Mouse (Mus musculus) limb, embryonic 13.5 days (tissue): ENCODE results near the gene Sppl2b. TPM values are rescaled to one million over a fixed set of nuclear protein-coding genes. Genes with fewer than 3 reads are reported as not detected.

Experiments
- ATAC-seq: fragments of 200-750 bp; cut with Nextera tagmentation; 2 replicates; pipeline ENCODE4 v1.8.0; 2017; ENCODE audit warnings: low read depth, moderate number of reproducible peaks, moderate TSS enrichment; ENCODE audit not compliant: low FRiP score
- H3K27ac ChIP-seq: fragments of 300-500 bp; sonication (generic); 2 replicates; pipeline ENCODE4 v1.5.1; 2015; ENCODE audit warnings: inconsistent platforms, mild to moderate bottlenecking, moderate library complexity
- H3K27me3 ChIP-seq: fragments of 300-500 bp; sonication (generic); 2 replicates; pipeline ENCODE4 v1.6.1; 2015; ENCODE audit warnings: mild to moderate bottlenecking, inconsistent platforms
- H3K36me3 ChIP-seq: fragments of 300-500 bp; sonication (generic); 2 replicates; pipeline ENCODE4 v1.6.1; 2015; ENCODE audit warnings: inconsistent platforms, mild to moderate bottlenecking, moderate library complexity
- H3K4me1 ChIP-seq: fragments of 300-500 bp; sonication (generic); 2 replicates; pipeline ENCODE4 v1.6.1; 2015; ENCODE audit warnings: inconsistent platforms
- H3K4me2 ChIP-seq: fragments of 300-500 bp; sonication (generic); replicated peaks from 2 replicates; pipeline ENCODE4 v1.6.1; 2015; ENCODE audit warnings: inconsistent platforms, mild to moderate bottlenecking, moderate library complexity
- H3K4me3 ChIP-seq: fragments of 300-500 bp; sonication (generic); 2 replicates; pipeline ENCODE4 v1.5.1; 2015; ENCODE audit warnings: moderate library complexity, mild to moderate bottlenecking, inconsistent platforms
- H3K9ac ChIP-seq: fragments of 300-500 bp; sonication (generic); 2 replicates; pipeline ENCODE4 v1.6.1; 2015; ENCODE audit warnings: mild to moderate bottlenecking, inconsistent platforms
- H3K9me3 ChIP-seq: fragments of 300-500 bp; sonication (generic); 2 replicates; pipeline ENCODE4 v1.6.1; 2016; ENCODE audit warnings: inconsistent platforms
- WGBS: fragments of 180-500 bp; shearing (Covaris S2); methylation state at CpG from one replicate; pipeline ENCODE4 v1.1.7; 2015; 5-methylcytosine and 5-hydroxymethylcytosine counted together
- polyA plus RNA-seq: library from polyadenylated mRNA; unstranded; fragments of >200 nt; fragmentation: Nextera tagmentation; extraction: Ambion mirVana; gene quantifications from 2 replicates; pipeline ENCODE4 v1.2.1, GENCODE M21; 2015

Sppl2b gene
- polyA plus RNA-seq, 1 experiment from 2014 or later = 54.1 TPM

GRCm38 (mm10) chr10:80895697-80896096 is 40.6 kb downstream of the Sppl2b start:
- Histone ChIP-seq H3K4me1 (peaks cover 18% of the 10 kb centered on the region), H3K4me3 (no peak overlapping the region), H3K9me3 (no peaks in the 10 kb centered on the region), H3K27ac (no peak overlapping the region), H3K9ac (no peak overlapping the region), H3K4me2 (no peak overlapping the region), H3K36me3 (peaks cover 18% of the 10 kb centered on the region), H3K27me3 (peaks cover 5% of the 10 kb centered on the region; the same call in 1 of the 2 replicates)
- WGBS = 81% methylated on average over 6 of the region's 6 CpGs
- ATAC-seq = no peak

- no peak overlapping the region for H3K4me2 ChIP-seq
- H3K9me3 ChIP-seq = no peaks in the 10 kb centered on the region
- WGBS = 73% methylated on average over 24 of the region's 24 CpGs
- no peak for ATAC-seq
- H3K4me3 ChIP-seq = no peak overlapping the region
- H3K27me3 ChIP-seq = peaks cover 5% of the 10 kb centered on the region; the same call in 1 of the 2 replicates
- H3K4me1 ChIP-seq = peaks cover 22% of the 10 kb centered on the region
- H3K27ac ChIP-seq = no peak overlapping the region
- H3K9ac ChIP-seq = peak overlapping the region; percentile 31; the same call in 1 of the 2 replicates
- peaks cover 23% of the 10 kb centered on the region for H3K36me3 ChIP-seq
These were observed 41.8 kb downstream of the Sppl2b start for GRCm38 (mm10) chr10:80896581-80897485.

- Histone ChIP-seq H3K27ac (no peak overlapping the region), H3K36me3 (peaks cover 34% of the 10 kb centered on the region), H3K27me3 (peaks cover 5% of the 10 kb centered on the region; the same call in 1 of the 2 replicates), H3K9ac (peak overlapping the region; percentile 36; the same call in 1 of the 2 replicates), H3K9me3 (no peaks in the 10 kb centered on the region), H3K4me1 (peaks cover 22% of the 10 kb centered on the region), H3K4me3 (peak overlapping the region; percentile 15; the same call in 1 of the 2 replicates), H3K4me2 (peak overlapping the region; percentile 32)
- ATAC-seq = no peak
- 35% methylated on average over 41 of the region's 41 CpGs for WGBS
These were observed 42.9 kb downstream of the Sppl2b start for GRCm38 (mm10) chr10:80897861-80898510.

- ATAC-seq = no peak
- peaks cover 5% of the 10 kb centered on the region; the same call in 1 of the 2 replicates for H3K27me3 ChIP-seq
- H3K27ac ChIP-seq = no peak overlapping the region
- no peaks in the 10 kb centered on the region for H3K9me3 ChIP-seq
- peaks cover 45% of the 10 kb centered on the region for H3K36me3 ChIP-seq
- H3K4me2 ChIP-seq = peak overlapping the region; percentile 97; the same call in 1 of the 2 replicates
- H3K9ac ChIP-seq = no peak overlapping the region
- 90% methylated on average over 8 of the region's 8 CpGs for WGBS
- peak overlapping the region; percentile 91 for H3K4me3 ChIP-seq
- peaks cover 22% of the 10 kb centered on the region for H3K4me1 ChIP-seq
These were observed 44.0 kb downstream of the Sppl2b start for GRCm38 (mm10) chr10:80899074-80899473.

- peak overlapping the region; percentile 97 for H3K4me2 ChIP-seq
- WGBS = 10% methylated on average over 25 of the region's 25 CpGs
- H3K27ac ChIP-seq = no peak overlapping the region
- peaks cover 51% of the 10 kb centered on the region for H3K36me3 ChIP-seq
- ATAC-seq = no peak
- H3K4me1 ChIP-seq = peaks cover 22% of the 10 kb centered on the region
- H3K9ac ChIP-seq = peak overlapping the region; percentile 88
- peak overlapping the region; percentile 91 for H3K4me3 ChIP-seq
- peaks cover 5% of the 10 kb centered on the region; the same call in 1 of the 2 replicates for H3K27me3 ChIP-seq
- H3K9me3 ChIP-seq = no peaks in the 10 kb centered on the region
These were observed 44.7 kb downstream of the Sppl2b start for GRCm38 (mm10) chr10:80899591-80900317.

- under 1% methylated on average over 72 of the region's 72 CpGs for WGBS
- Histone ChIP-seq H3K9me3 (no peaks in the 10 kb centered on the region), H3K4me2 (peak within 1 kb of the TSS; percentile 97), H3K4me1 (peaks cover 22% of the 10 kb centered on the region), H3K27ac (peak within 1 kb of the TSS; percentile 81), H3K4me3 (peak within 1 kb of the TSS; percentile 91), H3K27me3 (peaks cover 5% of the 10 kb centered on the region; the same call in 1 of the 2 replicates), H3K9ac (peak within 1 kb of the TSS; percentile 88), H3K36me3 (peaks cover 60% of the 10 kb centered on the region)
- ATAC-seq = peak; percentile 95
These were observed 45.5 kb downstream of the Sppl2b start, which contains the start of gene Timm13 for GRCm38 (mm10) chr10:80900318-80901247. Gene Timm13, minus strand, starts transcription at chr10:80900969.

GRCm38 (mm10) chr10:80901409-80902272 is 46.6 kb downstream of the Sppl2b start:
- no peak for ATAC-seq
- Histone ChIP-seq H3K4me1 (peaks cover 22% of the 10 kb centered on the region), H3K4me3 (peak overlapping the region; percentile 91), H3K9ac (peak overlapping the region; percentile 39), H3K36me3 (peaks cover 70% of the 10 kb centered on the region), H3K27me3 (peaks cover 5% of the 10 kb centered on the region; the same call in 1 of the 2 replicates), H3K27ac (peak overlapping the region; percentile 70), H3K9me3 (no peaks in the 10 kb centered on the region), H3K4me2 (peak overlapping the region; percentile 50)
- 88% methylated on average over 19 of the region's 19 CpGs for WGBS

GRCm38 (mm10) chr10:80902273-80902940 is 47.3 kb downstream of the Sppl2b start:
- Histone ChIP-seq H3K9ac (no peak overlapping the region), H3K27me3 (peaks cover 5% of the 10 kb centered on the region; the same call in 1 of the 2 replicates), H3K36me3 (peaks cover 75% of the 10 kb centered on the region), H3K4me1 (peaks cover 22% of the 10 kb centered on the region), H3K27ac (no peak overlapping the region), H3K4me3 (no peak overlapping the region), H3K9me3 (no peaks in the 10 kb centered on the region), H3K4me2 (no peak overlapping the region)
- no peak for ATAC-seq
- WGBS = 89% methylated on average over 9 of the region's 9 CpGs

GRCm38 (mm10) chr10:80903282-80903681 is 48.2 kb downstream of the Sppl2b start:
- Histone ChIP-seq H3K4me3 (no peak overlapping the region), H3K4me2 (no peak overlapping the region), H3K27ac (no peak overlapping the region), H3K9me3 (no peaks in the 10 kb centered on the region), H3K9ac (no peak overlapping the region), H3K27me3 (no peaks in the 10 kb centered on the region), H3K36me3 (peaks cover 78% of the 10 kb centered on the region), H3K4me1 (peaks cover 17% of the 10 kb centered on the region)
- WGBS = 92% methylated on average over 10 of the region's 10 CpGs
- no peak for ATAC-seq
